Mouse (Mus musculus) neural tube, postnatal 0 days (tissue): ENCODE data around the gene Numb. TPM values are rescaled to one million over a fixed set of nuclear protein-coding genes. Genes with fewer than 3 reads are reported as not detected.

Experiments
- polyA plus RNA-seq: library from polyadenylated mRNA; unstranded; fragments of >200 nt; fragmentation: Nextera tagmentation; extraction: Ambion mirVana; gene quantifications from 2 replicates; pipeline ENCODE4 v1.2.1, GENCODE M21; 2015

Numb gene
- polyA plus RNA-seq, result 9.9 and 12.6 TPM in 2 replicates

DNA sequence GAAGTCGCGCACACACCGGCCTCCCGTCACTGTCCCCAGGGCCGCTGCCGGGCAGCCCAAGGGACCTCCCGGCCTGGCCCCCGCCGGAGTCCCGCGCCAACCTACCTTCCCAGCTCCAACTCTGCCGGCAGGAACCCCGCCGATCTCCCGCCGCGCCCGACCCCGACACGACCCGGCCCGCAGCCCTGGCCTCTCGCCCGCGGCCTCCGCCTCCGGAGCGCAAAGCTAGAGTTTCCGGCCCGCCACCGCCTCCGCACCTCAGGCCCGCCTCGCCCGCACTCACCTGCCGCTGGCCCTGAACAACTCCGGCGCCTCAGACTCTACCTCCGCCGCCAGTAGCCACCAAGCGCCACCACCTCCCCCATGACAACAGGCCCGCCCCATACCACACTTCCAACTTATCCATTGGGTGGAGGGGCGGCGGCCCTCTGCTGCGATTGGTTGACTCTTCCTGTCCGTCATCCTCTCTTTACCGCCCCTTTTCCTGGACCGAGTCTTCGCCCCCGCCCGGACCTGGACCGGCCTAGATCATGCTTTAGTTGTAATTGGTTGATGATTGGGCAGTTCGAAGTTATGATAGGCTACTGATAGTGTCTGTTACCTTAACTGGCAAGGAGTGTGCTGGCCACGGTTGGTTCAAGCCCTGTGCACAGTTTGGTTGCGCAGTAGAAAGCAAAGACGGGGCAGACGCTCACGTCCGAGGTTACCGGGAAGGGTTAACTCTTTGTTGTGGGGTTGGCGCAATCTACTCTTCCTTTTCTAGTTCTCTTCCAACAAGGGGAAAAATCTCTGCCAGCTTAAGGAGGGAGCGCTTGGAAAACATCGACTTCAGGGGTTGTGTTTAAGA lies at the start of gene Numb:
Numb (minus strand) TSS at position 400 of the 847 bp plus-strand sequence.

DNA sequence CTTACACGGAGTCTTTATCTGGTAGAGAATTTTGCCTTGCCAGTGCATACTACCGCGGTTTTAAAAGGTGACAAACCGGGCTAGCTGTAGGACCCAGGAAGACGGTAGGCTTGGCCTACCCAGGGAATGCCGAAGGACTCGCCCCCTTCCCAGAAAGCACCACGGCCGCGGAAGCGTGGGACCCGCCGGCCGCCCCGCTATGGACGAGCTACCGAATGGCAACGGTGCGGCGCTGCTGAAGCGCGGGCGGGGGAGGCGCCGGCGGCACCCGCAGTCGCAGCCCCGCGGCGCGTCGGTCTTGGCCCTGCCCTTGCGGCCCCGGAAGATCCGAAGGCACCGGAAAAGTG lies 28.7 kb upstream of the Numb start, which contains the start of gene Riox1:
Riox1 (plus strand) TSS at position 116 of the 347 bp plus-strand sequence.

DNA sequence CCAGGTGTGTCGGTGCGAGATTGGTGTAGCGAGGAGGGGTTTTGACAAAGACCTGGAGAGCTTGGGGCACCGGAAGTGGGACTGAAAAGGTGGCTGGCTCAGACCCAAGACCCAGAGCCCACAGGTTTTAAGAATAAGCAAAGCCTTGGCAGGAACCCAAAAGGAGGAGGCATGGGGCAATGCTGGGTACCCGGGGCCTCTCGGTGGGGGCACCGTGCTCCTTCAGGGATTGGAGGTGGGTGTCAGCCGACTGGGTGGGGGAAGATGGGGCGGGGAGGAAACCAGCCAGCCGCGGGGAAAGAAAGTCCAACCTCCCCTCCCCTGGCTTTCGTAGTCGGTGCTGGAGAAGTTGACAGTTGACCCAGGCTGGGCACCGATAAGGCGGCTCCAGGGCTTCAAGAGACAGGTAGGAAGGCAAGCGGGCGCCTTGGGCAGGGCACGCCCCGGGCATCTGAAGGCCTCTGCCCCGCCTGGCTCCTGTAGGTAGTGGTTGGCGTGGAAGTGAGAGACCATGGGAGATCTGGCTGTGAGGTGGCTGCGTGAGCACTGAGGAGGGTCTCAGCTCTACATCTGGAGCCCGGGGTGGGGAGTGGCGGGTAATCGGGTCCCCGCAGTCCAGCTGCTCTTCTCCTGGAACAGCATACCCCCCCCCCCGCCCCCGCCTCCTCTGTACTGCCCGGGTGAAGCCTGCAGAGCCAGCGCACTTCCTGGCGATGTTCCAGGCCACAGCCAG lies 158.3 kb downstream of the Numb start, which contains the start of gene Papln:
Papln (plus strand) TSS at position 324 of the 733 bp plus-strand sequence.

Other genes starting within 250 kb of the Numb start
- 51.7 and 56.1 TPM in 2 replicates for gene Psen1, start 233.8 kb downstream of the Numb start, polyA plus RNA-seq
- gene Papln, start 158.3 kb downstream of the Numb start, polyA plus RNA-seq, result 0.31 and 0.38 TPM in 2 replicates
- 10.9 and 11.4 TPM in 2 replicates for gene Riox1, start 28.7 kb upstream of the Numb start, polyA plus RNA-seq
- 0.05 TPM in 1 of 2 replicates, not detected in the other for gene Heatr4, start 62.9 kb upstream of the Numb start, polyA plus RNA-seq
- gene Acot2, start 65.9 kb upstream of the Numb start, polyA plus RNA-seq, result 24.2 and 26.1 TPM in 2 replicates
- 139 and 144 TPM in 2 replicates for gene Acot1, start 87.6 kb upstream of the Numb start, polyA plus RNA-seq
- gene Acot4, start 116.4 kb upstream of the Numb start, polyA plus RNA-seq, result 0.84 and 1.6 TPM in 2 replicates
- not detected in 2 replicates for gene Gm49366, start 117.0 kb upstream of the Numb start, polyA plus RNA-seq
- gene Acot3, start 130.2 kb upstream of the Numb start, polyA plus RNA-seq, result 1.5 and 1.6 TPM in 2 replicates
- gene Acot5, start 147.4 kb upstream of the Numb start, polyA plus RNA-seq, result 3.4 TPM in 2 replicates
- 1.8 and 1.9 TPM in 2 replicates for gene Acot6, start 178.7 kb upstream of the Numb start, polyA plus RNA-seq
- 8.2 and 11.2 TPM in 2 replicates for gene Dnal1, start 192.4 kb upstream of the Numb start, polyA plus RNA-seq
- gene Pnma1, start 226.6 kb upstream of the Numb start, polyA plus RNA-seq, result 4.1 and 4.5 TPM in 2 replicates